Mouse (Mus musculus) layer of hippocampus, adult 2 months (tissue): ENCODE data around the gene Asb16. TPM values are rescaled to one million over a fixed set of nuclear protein-coding genes. Genes with fewer than 3 reads are reported as not detected.

ENCODE experiments used
- DNase-seq, 2 experiments: peaks; one replicate each; pipeline ENCODE4 v3.0.0; 2022; ENCODE audit warnings: low spot score in 2 of 2
- H3K27ac ChIP-seq: fragments of 200-600 bp; 2 replicates; pipeline ENCODE4 v1.8.1; 2022
- H3K4me3 ChIP-seq: fragments of 200-600 bp; 2 replicates; pipeline ENCODE4 v1.8.1; 2022; ENCODE audit warnings: mild to moderate bottlenecking
- CTCF ChIP-seq: fragments of 200-600 bp; conservative IDR thresholded peaks from 2 replicates; pipeline ENCODE4 v1.8.1; 2022; ENCODE audit warnings: antibody characterized with exemption, mild to moderate bottlenecking, moderate library complexity
- total RNA-seq, 2 experiments: library from RNA; stranded (reverse); gene quantifications; 2 replicates each; pipeline ENCODE4 v1.2.3; 2021

Gene Asb16
- total RNA-seq, 2 experiments from 2014 or later = 2.0 TPM

- no peak for DNase-seq
- H3K4me3 ChIP-seq = no peak overlapping the region
- no peak for TF ChIP-seq CTCF
- H3K27ac ChIP-seq = no peak overlapping the region
These were observed 43.4 kb downstream of the Asb16 start for GRCm38 (mm10) chr11:102311966-102312365.

- Histone ChIP-seq H3K27ac (no peak overlapping the region), H3K4me3 (no peak overlapping the region)
- DNase-seq = no peak
- no peak for TF ChIP-seq CTCF
These were observed 44.0 kb downstream of the Asb16 start for GRCm38 (mm10) chr11:102312586-102312985.

GRCm38 (mm10) chr11:102314321-102314720, 45.8 kb downstream of the Asb16 start:
- Histone ChIP-seq H3K4me3 (no peak overlapping the region), H3K27ac (no peak overlapping the region)
- TF ChIP-seq CTCF = no peak
- no peak for DNase-seq

- TF ChIP-seq CTCF = no peak
- Histone ChIP-seq H3K27ac (peak overlapping the region; percentile 99), H3K4me3 (peak overlapping the region; percentile 98)
- DNase-seq = no peak
These were observed 47.4 kb downstream of the Asb16 start for GRCm38 (mm10) chr11:102315690-102316571.

- peak; percentile 44 for TF ChIP-seq CTCF
- peak; percentile 86 to 87 for DNase-seq
- Histone ChIP-seq H3K4me3 (peak overlapping the region; percentile 98), H3K27ac (peak overlapping the region; percentile 99)
These were observed 48.2 kb downstream of the Asb16 start for GRCm38 (mm10) chr11:102316572-102317297.

GRCm38 (mm10) chr11:102317298-102317900, 48.9 kb downstream of the Asb16 start:
- H3K27ac ChIP-seq = peak overlapping the region; percentile 99
- TF ChIP-seq CTCF = peak; percentile 53
- peak overlapping the region; percentile 98 for H3K4me3 ChIP-seq
- DNase-seq = peak; percentile 58 to 73

GRCm38 (mm10) chr11:102317901-102318575, 49.5 kb downstream of the Asb16 start:
- peak overlapping the region; percentile 99 for H3K27ac ChIP-seq
- TF ChIP-seq CTCF = no peak
- H3K4me3 ChIP-seq = peak overlapping the region; percentile 98
- peak; percentile 47 to 60 for DNase-seq

- Histone ChIP-seq H3K27ac (peak overlapping the region; percentile 99), H3K4me3 (peak overlapping the region; percentile 98)
- TF ChIP-seq CTCF = no peak
- DNase-seq = peak in 1 of 2 experiments; percentile 35
These were observed 50.2 kb downstream of the Asb16 start for GRCm38 (mm10) chr11:102318576-102319409.

GRCm38 (mm10) chr11:102319410-102319792, 50.9 kb downstream of the Asb16 start, which contains the start of gene Ubtf:
TSS of gene Ubtf (minus strand) at chr11:102319742.
- TF ChIP-seq CTCF = 0 out of 2 replicates have a peak, but pooled peaks have one; percentile 21
- Histone ChIP-seq H3K27ac (peak within 1 kb of the TSS; percentile 99), H3K4me3 (peak within 1 kb of the TSS; percentile 98)
- peak; percentile 80 to 82 for DNase-seq

GRCm38 (mm10) chr11:102319941-102320685, 51.6 kb downstream of the Asb16 start:
- Histone ChIP-seq H3K4me3 (peak overlapping the region; percentile 98), H3K27ac (peak overlapping the region; percentile 99)
- no peak for TF ChIP-seq CTCF
- DNase-seq = peak; percentile 88 to 94

- DNase-seq = peak; percentile 45 to 69
- Histone ChIP-seq H3K4me3 (peak overlapping the region; percentile 98), H3K27ac (peak overlapping the region; percentile 99)
- TF ChIP-seq CTCF = peak; percentile 60
These were observed 52.1 kb downstream of the Asb16 start for GRCm38 (mm10) chr11:102320686-102321005.
